Mouse (Mus musculus): ENCODE results near the gene Brd1.
"Not testable (repeated sequence)": the region's sequence is repeated elsewhere in the genome, so short reads cannot be mapped to it uniquely, and the experiment has no call there.

- TF ChIP-seq POLR2A (IDR thresholded peaks at IDR 0.05; ENCODE audit: borderline replicate concordance, extremely low read depth, insufficient read depth, insufficient read length, poor library complexity, severe bottlenecking); CTCF (IDR thresholded peaks at IDR 0.05; ENCODE audit: borderline replicate concordance, extremely low read depth, insufficient read depth, insufficient read length): not testable (repeated sequence)
Observed at GRCm38 (mm10) chr15:88766139-88766538, 32.1 kb upstream of the Brd1 start.

Measured in brain, embryonic 14.5 days (tissue).